Mouse (Mus musculus): ENCODE measurements around the gene Gm42906.

DNA sequence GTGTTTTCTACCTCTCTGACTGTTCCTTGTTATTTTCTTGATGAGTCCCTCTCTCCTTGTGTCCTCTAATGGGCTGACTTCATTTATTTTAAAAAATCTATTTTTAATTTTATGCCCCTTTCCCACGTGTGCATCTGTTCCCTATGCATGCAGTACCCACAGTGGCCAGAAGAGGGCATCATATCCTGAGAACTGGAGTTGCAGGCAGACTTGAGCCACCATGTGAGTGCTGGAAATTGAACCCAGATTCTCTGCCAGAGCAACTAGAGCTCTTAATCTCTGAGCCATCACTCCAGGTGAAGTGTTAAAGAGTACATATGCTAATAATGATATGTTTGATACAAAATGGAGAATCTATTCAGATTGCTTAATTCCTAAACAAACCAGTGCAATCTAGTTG lies 135.7 kb downstream of the Gm42906 start:
- TF ChIP-seq CTCF (conservative IDR thresholded peaks at IDR 0.05; ENCODE audit: low read length): peak; percentile 66
- no peak for TF ChIP-seq NANOG (IDR thresholded peaks at IDR 0.05; ENCODE audit: borderline replicate concordance, low read length)
- TF ChIP-seq POU5F1 (IDR thresholded peaks at IDR 0.05; ENCODE audit: borderline replicate concordance, low read length): no peak
